Mouse (Mus musculus): ENCODE measurements around the gene Hist1h3c.

DNA sequence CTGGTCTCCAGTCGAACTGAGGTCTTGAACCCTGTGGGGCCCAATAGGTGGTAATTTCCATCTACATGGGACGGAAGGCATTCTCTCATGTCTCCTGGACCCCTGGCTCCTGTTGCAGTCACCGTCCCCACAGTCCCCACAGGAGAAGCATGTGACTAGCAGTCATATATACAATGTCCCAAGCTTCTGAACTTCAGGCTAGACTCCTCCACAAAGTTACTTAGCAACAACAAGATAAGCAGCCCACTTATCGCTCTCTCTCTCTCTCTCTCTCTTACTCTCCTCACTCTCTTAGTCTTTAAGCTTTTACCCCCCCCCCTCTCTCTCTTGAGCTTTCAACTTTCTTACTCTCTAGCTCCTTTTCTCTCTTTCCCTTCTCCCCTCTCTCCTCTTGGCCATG, 21.2 kb downstream of the Hist1h3c start:
- TF ChIP-seq CTCF (IDR thresholded peaks at IDR 0.05; ENCODE audit: control insufficient read depth, insufficient read depth, insufficient read length) = no peak
- no peak for TF ChIP-seq MAX (IDR thresholded peaks at IDR 0.05)
